Mouse (Mus musculus) testis, adult 2 months (tissue): ENCODE data around the gene Kcnj15. TPM values are rescaled to one million over a fixed set of nuclear protein-coding genes. Genes with fewer than 3 reads are reported as not detected.

ENCODE experiments used
- H3K27ac ChIP-seq: fragments of 200-500 bp; 2 replicates; pipeline ENCODE4 v1.5.1; 2012; ENCODE audit warnings: low read depth, low read length; ENCODE audit not compliant: control insufficient read depth, insufficient read depth
- H3K27me3 ChIP-seq: fragments of 200-500 bp; 2 replicates; pipeline ENCODE4 v1.6.1; 2012; ENCODE audit warnings: mild to moderate bottlenecking, low read length, moderate library complexity; ENCODE audit not compliant: control insufficient read depth, insufficient read depth
- H3K36me3 ChIP-seq: fragments of 200-500 bp; 2 replicates; pipeline ENCODE4 v1.6.1; 2012; ENCODE audit warnings: mild to moderate bottlenecking, low read length; ENCODE audit not compliant: control insufficient read depth, insufficient read depth
- H3K4me1 ChIP-seq: fragments of 200-500 bp; 2 replicates; pipeline ENCODE4 v1.6.1; 2012; ENCODE audit warnings: low read length; ENCODE audit not compliant: control insufficient read depth, insufficient read depth
- H3K4me3 ChIP-seq: fragments of 200-500 bp; 2 replicates; pipeline ENCODE4 v1.5.1; 2012; ENCODE audit warnings: low read depth, mild to moderate bottlenecking, low read length, moderate library complexity, mixed read lengths; ENCODE audit not compliant: control insufficient read depth
- CTCF ChIP-seq: fragments of 200-500 bp; IDR thresholded peaks from 2 replicates; pipeline ENCODE4 v1.5.1; 2012; ENCODE audit warnings: low read depth, mild to moderate bottlenecking, inconsistent platforms, low read length, moderate library complexity; ENCODE audit not compliant: control insufficient read depth, insufficient read depth, insufficient replicate concordance
- POLR2A ChIP-seq: fragments of 200-500 bp; IDR thresholded peaks from 2 replicates; pipeline ENCODE4 v1.6.1; 2012; ENCODE audit warnings: low read depth, mild to moderate bottlenecking, inconsistent platforms, low read length, moderate library complexity; ENCODE audit not compliant: control insufficient read depth
- polyA plus RNA-seq: library from polyadenylated mRNA; depleted of rRNA; stranded (reverse); fragments of >200 nt; gene quantifications from 2 replicates; pipeline ENCODE4 v1.2.3, GENCODE M21; 2012

Kcnj15 gene
- polyA plus RNA-seq, 1 experiment = 0.12 TPM

DNA sequence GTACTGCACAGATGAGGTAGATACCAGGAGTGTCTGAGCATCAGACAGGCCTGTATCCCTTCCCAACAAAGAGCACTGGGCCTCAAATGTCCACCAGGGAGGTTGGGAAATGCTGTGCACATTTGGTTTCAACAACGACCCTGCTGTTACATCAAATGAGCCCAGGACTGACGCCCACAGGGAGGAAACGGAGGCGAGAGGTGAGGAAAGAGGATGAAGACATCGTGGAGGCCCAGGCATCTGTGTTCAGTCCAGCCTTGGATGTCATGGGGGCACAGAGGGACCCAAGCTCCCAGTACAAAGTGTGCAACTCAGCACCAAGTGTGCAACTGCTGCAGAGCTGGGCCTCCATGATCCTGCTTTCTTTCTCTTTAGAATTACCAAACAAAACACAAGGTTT is 92.4 kb downstream of the Kcnj15 start:
- Histone ChIP-seq H3K4me1 (peaks cover 3% of the 10 kb centered on the region), H3K27me3 (no peaks in the 10 kb centered on the region), H3K36me3 (no peaks in the 10 kb centered on the region), H3K27ac (no peak overlapping the region), H3K4me3 (no peak overlapping the region)
- no peak for TF ChIP-seq POLR2A
- no peak for TF ChIP-seq CTCF
